Mouse (Mus musculus): ENCODE results near the gene Slc15a5.

- TF ChIP-seq POLR2A (IDR thresholded peaks at IDR 0.05; ENCODE audit: extremely low read depth, insufficient read depth, low read length), result no peak
- TF ChIP-seq CTCF (IDR thresholded peaks at IDR 0.05; ENCODE audit: extremely low read depth, insufficient read depth, low read length), result no peak
Observed at GRCm38 (mm10) chr6:138006525-138007251, 73.0 kb downstream of the Slc15a5 start.
